Mouse (Mus musculus) bone marrow macrophage, adult 2 months (primary cell): ENCODE results near the gene Tmprss6.

Experiments used
- CTCF ChIP-seq: IDR thresholded peaks from 2 replicates; pipeline ENCODE4 v1.5.1; 2012; ENCODE audit warnings: low read depth, mild to moderate bottlenecking, low read length, moderate library complexity
- POLR2A ChIP-seq: IDR thresholded peaks from 2 replicates; pipeline ENCODE4 v1.6.1; 2012; ENCODE audit warnings: mild to moderate bottlenecking, low read depth, low read length, borderline replicate concordance

- TF ChIP-seq POLR2A (no peak), CTCF (no peak)
These were observed 34.2 kb upstream of the Tmprss6 start for GRCm38 (mm10) chr15:78502437-78503132.
